Mouse (Mus musculus): ENCODE results near the gene D630045J12Rik. TPM values are rescaled to one million over a fixed set of nuclear protein-coding genes. Genes with fewer than 3 reads are reported as not detected.
A peak's percentile ranks its signal among the peaks of the same experiment; 100 is the strongest.

D630045J12Rik gene
- polyA plus RNA-seq, 1 experiment from 2014 or later, result 8.4 TPM

DNA sequence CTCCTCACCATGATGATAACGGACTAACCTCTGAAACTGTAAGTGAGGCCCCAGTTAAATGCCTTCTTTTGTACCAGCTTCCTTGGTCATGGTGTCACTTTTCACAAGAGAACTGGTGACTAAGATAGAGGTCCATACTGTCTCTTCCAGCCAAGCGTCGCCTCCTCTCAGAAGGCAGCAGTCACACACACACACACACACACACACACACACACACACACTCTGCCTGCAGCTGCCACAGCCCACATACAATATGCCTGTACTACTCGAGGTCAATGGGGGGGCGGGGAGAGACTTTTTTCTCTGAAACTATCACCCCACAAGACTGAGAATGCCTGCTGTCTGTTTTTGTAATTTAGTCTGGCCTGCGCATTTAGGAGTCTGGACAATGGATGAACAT lies 89.1 kb downstream of the D630045J12Rik start:
- H3K4me3 ChIP-seq, result no peak overlapping the region
- no peak overlapping the region for H3K27ac ChIP-seq
- peaks cover 38% of the 10 kb centered on the region for H3K4me1 ChIP-seq (replicated peaks)
- peaks cover 62% of the 10 kb centered on the region for H3K36me3 ChIP-seq
- no peaks in the 10 kb centered on the region for H3K9me3 ChIP-seq
- H3K27me3 ChIP-seq (ENCODE audit: insufficient read depth, poor library complexity, severe bottlenecking), result no peaks in the 10 kb centered on the region
- 87% methylated on average over 6 of the region's 6 CpGs for WGBS
- no peak for DNase-seq (ENCODE audit: low spot score)

DNA sequence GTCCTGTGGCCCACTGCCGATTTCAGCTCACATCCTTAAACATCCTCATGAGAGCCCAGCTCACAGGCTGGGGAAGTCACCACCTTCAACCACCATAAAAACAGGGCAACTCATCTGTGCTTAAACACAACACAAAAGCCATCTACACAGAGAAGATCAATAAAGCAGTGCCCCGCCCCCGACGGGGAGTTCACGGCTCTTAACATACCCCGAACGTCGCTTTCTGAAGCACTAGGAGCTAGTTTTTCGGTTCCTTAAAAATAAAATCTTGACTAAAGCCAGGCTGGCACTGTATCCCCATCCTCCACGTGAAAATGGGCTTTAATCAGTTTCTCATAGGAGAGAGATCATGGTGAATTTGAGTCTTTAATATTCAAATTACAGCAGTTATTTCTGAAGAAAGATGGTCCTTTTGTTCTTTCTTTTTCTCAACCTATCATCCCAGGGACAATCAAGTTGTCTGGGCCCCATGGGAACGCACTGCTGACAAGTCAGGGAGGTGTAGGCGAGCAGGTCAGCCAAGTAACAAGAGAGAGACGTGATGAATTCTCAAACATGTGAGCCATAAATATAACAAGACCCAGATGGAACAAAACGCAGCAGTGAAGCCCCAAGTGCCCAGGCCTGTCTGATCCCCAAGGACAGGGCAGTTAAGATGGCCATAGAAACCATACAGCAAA lies 90.8 kb downstream of the D630045J12Rik start:
- no peak for DNase-seq (ENCODE audit: low spot score)
- H3K9me3 ChIP-seq, result no peaks in the 10 kb centered on the region
- WGBS, result 54% methylated on average over 14 of the region's 14 CpGs
- peak overlapping the region; percentile 73 for H3K27ac ChIP-seq
- H3K36me3 ChIP-seq, result peaks cover 46% of the 10 kb centered on the region
- no peak overlapping the region for H3K4me3 ChIP-seq
- H3K4me1 ChIP-seq (replicated peaks), result peaks cover 55% of the 10 kb centered on the region
- H3K27me3 ChIP-seq (ENCODE audit: insufficient read depth, poor library complexity, severe bottlenecking), result no peaks in the 10 kb centered on the region

DNA sequence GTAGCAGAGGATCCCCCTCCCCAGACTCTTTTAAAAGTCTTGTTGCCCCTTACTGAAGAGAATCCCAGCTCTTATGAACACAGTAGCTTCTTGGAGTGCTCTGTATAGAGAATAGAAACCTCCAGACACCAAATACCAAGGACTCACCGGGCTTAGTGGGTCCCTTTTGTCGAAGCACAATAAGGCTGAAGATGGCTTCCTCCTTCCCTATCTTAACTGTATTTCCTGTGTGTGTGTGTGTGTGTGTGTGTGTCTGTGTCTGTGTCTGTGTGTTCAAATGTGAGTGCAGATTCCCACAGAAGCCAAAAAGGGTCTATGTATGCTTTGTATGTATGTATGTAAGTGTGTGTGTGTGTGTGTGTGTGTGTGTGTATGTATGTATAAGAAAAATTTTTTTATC lies 93.3 kb downstream of the D630045J12Rik start:
- no peaks in the 10 kb centered on the region for H3K27me3 ChIP-seq (ENCODE audit: insufficient read depth, poor library complexity, severe bottlenecking)
- peaks cover 46% of the 10 kb centered on the region for H3K36me3 ChIP-seq
- DNase-seq (ENCODE audit: low spot score), result no peak
- peak overlapping the region; percentile 76; the same call in 1 of the 2 replicates for H3K27ac ChIP-seq
- no peak overlapping the region for H3K4me3 ChIP-seq
- WGBS, result 86% methylated on average over 2 of the region's 2 CpGs
- H3K9me3 ChIP-seq, result no peaks in the 10 kb centered on the region
- H3K4me1 ChIP-seq (replicated peaks), result peaks cover 59% of the 10 kb centered on the region

DNA sequence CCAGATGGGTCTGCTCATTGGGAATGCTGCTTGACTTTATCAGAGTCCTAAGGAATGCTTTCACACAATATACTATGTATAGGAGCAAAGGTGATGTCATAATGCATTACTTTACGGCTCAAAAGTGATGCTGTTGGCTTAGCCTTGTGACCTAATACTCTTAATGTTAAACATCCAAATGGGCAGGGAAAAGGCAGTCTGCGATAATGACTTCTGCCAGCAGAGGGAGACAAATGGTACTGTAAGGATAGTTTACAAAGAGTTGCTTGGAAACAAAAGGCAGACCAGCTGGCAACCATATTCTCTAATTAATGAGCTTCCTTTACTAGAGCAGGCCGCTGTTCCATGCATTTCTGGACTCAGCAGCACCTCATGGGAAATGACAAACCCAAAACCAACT lies 93.7 kb downstream of the D630045J12Rik start:
- no peaks in the 10 kb centered on the region for H3K9me3 ChIP-seq
- WGBS, result 30% methylated on average over 3 of the region's 3 CpGs
- peaks cover 45% of the 10 kb centered on the region for H3K36me3 ChIP-seq
- no peak overlapping the region for H3K4me3 ChIP-seq
- DNase-seq (ENCODE audit: low spot score), result peak; percentile 81
- H3K27ac ChIP-seq, result peak overlapping the region; percentile 76; the same call in 1 of the 2 replicates
- peaks cover 61% of the 10 kb centered on the region for H3K4me1 ChIP-seq (replicated peaks)
- no peaks in the 10 kb centered on the region for H3K27me3 ChIP-seq (ENCODE audit: insufficient read depth, poor library complexity, severe bottlenecking)

DNA sequence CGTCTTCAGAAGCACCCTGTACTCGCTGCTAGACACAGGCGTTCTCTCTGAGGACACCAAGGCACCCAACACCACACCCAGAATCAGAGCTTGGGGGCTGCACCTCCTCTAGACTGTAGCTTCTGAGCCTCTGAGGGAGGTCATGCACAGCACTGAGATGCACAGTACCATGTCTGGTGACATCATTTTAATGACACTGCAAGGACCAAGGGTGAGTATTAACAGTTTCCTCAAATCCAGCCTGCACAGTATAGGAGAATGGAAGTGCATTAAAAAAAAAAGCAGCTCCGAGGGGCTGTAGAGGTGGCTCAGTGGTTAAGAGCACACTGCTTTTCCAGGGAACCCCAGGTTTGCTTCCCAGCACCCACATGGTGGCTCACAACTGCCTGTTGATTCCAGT lies 94.2 kb downstream of the D630045J12Rik start:
- WGBS, result 81% methylated on average over 4 of the region's 4 CpGs

DNA sequence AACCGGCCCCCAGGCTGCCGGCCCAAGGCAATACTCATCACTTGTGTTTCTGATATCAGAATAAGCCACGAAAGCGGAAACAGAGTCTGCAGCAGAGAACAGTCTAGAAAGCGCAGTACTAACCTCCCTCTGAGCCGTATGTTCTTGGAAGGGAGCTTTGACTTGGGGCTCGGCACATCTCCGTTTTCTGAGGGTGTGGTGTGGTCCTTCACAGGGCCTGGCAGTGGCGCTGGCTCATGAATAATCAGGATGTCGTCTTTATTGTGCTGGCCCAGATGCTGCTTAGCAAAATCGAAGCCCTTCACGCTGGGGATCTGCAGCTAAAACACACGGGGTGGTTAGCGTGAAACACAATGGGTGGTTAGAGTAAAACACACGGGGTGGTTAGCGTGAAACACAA lies 95.9 kb downstream of the D630045J12Rik start:
- 57% methylated on average over 16 of the region's 16 CpGs for WGBS

More for the DNA sequence above, 94.2 kb downstream of the D630045J12Rik start:
- H3K36me3 ChIP-seq, result peaks cover 45% of the 10 kb centered on the region
- no peak overlapping the region for H3K4me3 ChIP-seq
- no peak for DNase-seq (ENCODE audit: low spot score)
- peaks cover 61% of the 10 kb centered on the region for H3K4me1 ChIP-seq (replicated peaks)
- no peaks in the 10 kb centered on the region for H3K9me3 ChIP-seq
- H3K27me3 ChIP-seq (ENCODE audit: insufficient read depth, poor library complexity, severe bottlenecking), result no peaks in the 10 kb centered on the region
- H3K27ac ChIP-seq, result no peak overlapping the region

DNA sequence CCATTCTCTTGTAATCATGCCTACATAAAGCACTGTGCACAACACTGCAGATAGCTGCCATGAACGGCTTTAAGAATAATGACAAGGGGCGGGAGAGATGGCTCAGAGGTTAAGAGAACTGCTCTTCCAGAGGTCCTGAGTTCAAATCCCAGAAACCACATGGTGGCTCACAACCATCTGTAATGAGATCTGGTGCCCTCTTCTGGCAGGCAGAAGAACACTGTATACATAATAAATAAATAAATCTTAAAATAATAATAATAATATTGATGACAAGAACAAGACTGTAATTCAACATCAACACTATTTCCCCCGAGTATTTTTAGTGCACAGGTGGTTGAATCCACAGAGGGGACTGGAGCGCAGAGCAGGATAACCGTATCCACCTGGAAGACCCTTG lies 97.6 kb downstream of the D630045J12Rik start:
- DNase-seq (ENCODE audit: low spot score), result no peak
- H3K36me3 ChIP-seq, result peaks cover 53% of the 10 kb centered on the region
- H3K4me3 ChIP-seq, result no peak overlapping the region
- no peak overlapping the region for H3K27ac ChIP-seq
- 88% methylated on average over 5 of the region's 5 CpGs for WGBS
- H3K9me3 ChIP-seq, result no peaks in the 10 kb centered on the region
- no peaks in the 10 kb centered on the region for H3K27me3 ChIP-seq (ENCODE audit: insufficient read depth, poor library complexity, severe bottlenecking)
- H3K4me1 ChIP-seq (replicated peaks), result peaks cover 41% of the 10 kb centered on the region

More for the DNA sequence above, 95.9 kb downstream of the D630045J12Rik start:
- Histone ChIP-seq H3K27ac (peak overlapping the region; percentile 66), H3K4me1 (replicated peaks) (peaks cover 51% of the 10 kb centered on the region), H3K36me3 (peaks cover 47% of the 10 kb centered on the region), H3K4me3 (no peak overlapping the region), H3K27me3 (ENCODE audit: insufficient read depth, poor library complexity, severe bottlenecking) (no peaks in the 10 kb centered on the region), H3K9me3 (no peaks in the 10 kb centered on the region)
- no peak for DNase-seq (ENCODE audit: low spot score)

DNA sequence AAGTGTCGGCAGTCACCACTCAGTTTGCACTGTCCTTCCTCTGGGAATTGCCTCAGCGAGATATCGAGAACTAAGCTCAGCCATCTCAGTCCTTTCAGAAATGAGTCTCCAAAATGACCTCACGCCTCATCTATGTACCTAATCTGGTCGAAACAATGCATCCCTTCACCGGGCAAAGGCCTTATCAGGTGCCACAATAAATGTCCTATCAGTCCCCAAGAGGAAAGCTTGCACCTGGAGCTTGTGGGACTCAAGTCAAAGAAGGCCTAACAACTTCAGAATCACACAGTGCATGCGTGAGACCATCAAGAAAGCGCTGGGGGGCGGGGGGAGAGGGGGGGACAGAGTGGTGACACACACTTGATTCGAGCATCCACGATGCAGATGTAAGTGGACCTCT lies 101.5 kb downstream of the D630045J12Rik start:
- no peak for DNase-seq (ENCODE audit: low spot score)
- no peak overlapping the region for H3K27ac ChIP-seq
- no peaks in the 10 kb centered on the region for H3K27me3 ChIP-seq (ENCODE audit: insufficient read depth, poor library complexity, severe bottlenecking)
- WGBS, result 85% methylated on average over 11 of the region's 11 CpGs
- no peak overlapping the region for H3K4me3 ChIP-seq
- peaks cover 9% of the 10 kb centered on the region for H3K4me1 ChIP-seq (replicated peaks)
- H3K36me3 ChIP-seq, result peaks cover 80% of the 10 kb centered on the region
- H3K9me3 ChIP-seq, result no peaks in the 10 kb centered on the region

DNA sequence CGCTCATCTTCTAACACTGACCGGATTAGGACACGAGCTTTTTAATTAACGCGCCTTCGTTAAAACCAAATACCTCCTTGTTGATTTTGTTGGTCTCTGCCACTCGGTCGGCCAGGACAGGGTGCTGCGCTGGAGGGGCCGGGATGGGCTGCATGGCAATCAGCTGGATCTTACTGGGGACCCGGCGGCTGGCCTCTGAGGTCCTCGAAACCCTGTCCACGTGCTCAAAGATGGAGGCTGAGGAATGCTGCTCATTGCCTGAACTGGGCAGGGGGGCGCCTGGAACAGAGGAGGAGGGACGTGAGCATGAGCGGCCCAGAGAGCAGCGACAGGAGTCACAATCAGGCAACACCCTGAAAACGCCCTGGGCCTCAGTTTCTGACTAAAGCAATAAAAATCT lies 104.3 kb downstream of the D630045J12Rik start:
- no peaks in the 10 kb centered on the region for H3K27me3 ChIP-seq (ENCODE audit: insufficient read depth, poor library complexity, severe bottlenecking)
- H3K4me1 ChIP-seq (replicated peaks), result peaks cover 17% of the 10 kb centered on the region
- no peaks in the 10 kb centered on the region for H3K9me3 ChIP-seq
- no peak overlapping the region for H3K27ac ChIP-seq
- peaks cover 81% of the 10 kb centered on the region for H3K36me3 ChIP-seq
- WGBS, result 92% methylated on average over 19 of the region's 19 CpGs
- H3K4me3 ChIP-seq, result no peak overlapping the region
- no peak for DNase-seq (ENCODE audit: low spot score)

DNA sequence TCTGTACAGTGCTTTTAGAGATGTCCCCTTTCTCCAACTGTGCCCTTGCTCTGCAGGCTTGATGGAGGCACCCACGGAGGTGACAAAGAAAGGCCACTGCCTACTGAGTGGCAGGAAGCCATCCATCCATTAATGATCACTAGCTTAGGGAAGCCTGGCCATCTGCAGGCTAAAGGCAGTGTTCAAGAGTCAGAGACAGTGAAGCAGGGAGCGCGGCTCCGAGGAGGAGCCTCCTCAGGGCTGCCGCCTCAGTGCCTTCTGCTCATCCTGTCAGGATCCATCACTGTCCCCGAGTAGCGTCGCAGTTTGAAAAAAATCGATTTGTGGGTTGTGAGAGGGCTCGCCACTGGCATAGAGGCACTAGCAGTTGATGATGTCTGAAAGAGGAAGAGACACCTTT lies 105.2 kb downstream of the D630045J12Rik start:
- H3K27ac ChIP-seq, result no peak overlapping the region
- peaks cover 81% of the 10 kb centered on the region for H3K36me3 ChIP-seq
- DNase-seq (ENCODE audit: low spot score), result no peak
- H3K4me3 ChIP-seq, result no peak overlapping the region
- H3K27me3 ChIP-seq (ENCODE audit: insufficient read depth, poor library complexity, severe bottlenecking), result no peaks in the 10 kb centered on the region
- 90% methylated on average over 10 of the region's 10 CpGs for WGBS
- H3K9me3 ChIP-seq, result no peaks in the 10 kb centered on the region
- peaks cover 17% of the 10 kb centered on the region for H3K4me1 ChIP-seq (replicated peaks)

DNA sequence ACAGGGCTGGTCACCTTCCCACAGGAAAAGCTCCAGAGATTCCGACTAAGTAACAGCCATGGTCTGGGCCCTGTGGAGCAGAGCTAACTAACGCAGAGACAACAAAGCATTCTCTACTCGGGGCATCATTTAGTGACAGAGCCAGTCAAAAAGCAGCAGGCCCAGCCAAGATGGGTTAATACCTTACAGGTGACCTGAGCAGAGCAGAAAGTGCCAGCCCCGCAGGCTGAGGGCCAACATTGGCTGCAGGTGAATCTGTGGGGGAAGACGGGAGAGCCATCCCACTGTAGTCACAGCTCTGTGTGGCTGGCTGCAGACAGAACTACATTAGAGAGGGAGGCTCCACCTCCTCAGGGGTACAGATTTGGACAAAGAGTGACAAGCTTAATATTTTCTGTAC lies 106.5 kb downstream of the D630045J12Rik start:
- no peak for DNase-seq (ENCODE audit: low spot score)
- Histone ChIP-seq H3K27ac (peak overlapping the region; percentile 16; the same call in 1 of the 2 replicates), H3K36me3 (peaks cover 83% of the 10 kb centered on the region), H3K4me1 (replicated peaks) (peaks cover 17% of the 10 kb centered on the region), H3K4me3 (no peak overlapping the region), H3K27me3 (ENCODE audit: insufficient read depth, poor library complexity, severe bottlenecking) (no peaks in the 10 kb centered on the region), H3K9me3 (no peaks in the 10 kb centered on the region)
- 74% methylated on average over 5 of the region's 5 CpGs for WGBS

DNA sequence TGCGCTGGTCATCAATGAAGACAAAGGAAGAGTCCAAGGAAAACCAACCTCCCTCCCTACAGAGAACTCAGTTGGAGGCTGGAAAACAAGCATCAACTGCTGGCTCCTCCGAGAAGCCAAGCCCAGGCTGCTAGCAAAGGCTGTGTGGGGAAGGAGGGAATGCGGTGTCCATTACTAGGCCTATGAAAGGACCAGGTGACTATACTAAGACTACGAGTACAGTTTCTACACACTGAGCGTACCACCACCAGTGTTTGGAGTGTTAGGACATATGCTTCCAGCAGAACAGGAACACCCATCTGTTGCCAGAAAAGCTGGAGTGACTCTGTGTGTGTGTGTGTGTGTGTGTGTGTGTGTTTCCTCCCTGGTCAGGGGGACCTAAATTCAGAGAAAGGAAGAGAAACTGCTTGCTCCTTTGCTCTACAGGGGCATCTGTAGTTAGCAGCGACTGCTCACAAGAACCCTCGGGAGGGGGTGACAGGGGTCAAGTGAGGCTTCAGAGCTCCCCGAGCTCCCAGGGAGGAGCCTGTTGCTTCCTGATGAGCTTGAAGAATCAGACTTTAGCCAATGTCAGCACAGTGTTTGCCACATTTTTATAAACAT lies 108.2 kb downstream of the D630045J12Rik start:
- no peak for DNase-seq (ENCODE audit: low spot score)
- H3K4me3 ChIP-seq, result no peak overlapping the region
- H3K27ac ChIP-seq, result 0 out of 2 replicates have a peak overlapping the region, but pooled peaks have one; percentile 35
- 60% methylated on average over 8 of the region's 8 CpGs for WGBS
- H3K36me3 ChIP-seq, result peaks cover 90% of the 10 kb centered on the region
- H3K9me3 ChIP-seq, result no peaks in the 10 kb centered on the region
- peaks cover 17% of the 10 kb centered on the region for H3K4me1 ChIP-seq (replicated peaks)
- no peaks in the 10 kb centered on the region for H3K27me3 ChIP-seq (ENCODE audit: insufficient read depth, poor library complexity, severe bottlenecking)

DNA sequence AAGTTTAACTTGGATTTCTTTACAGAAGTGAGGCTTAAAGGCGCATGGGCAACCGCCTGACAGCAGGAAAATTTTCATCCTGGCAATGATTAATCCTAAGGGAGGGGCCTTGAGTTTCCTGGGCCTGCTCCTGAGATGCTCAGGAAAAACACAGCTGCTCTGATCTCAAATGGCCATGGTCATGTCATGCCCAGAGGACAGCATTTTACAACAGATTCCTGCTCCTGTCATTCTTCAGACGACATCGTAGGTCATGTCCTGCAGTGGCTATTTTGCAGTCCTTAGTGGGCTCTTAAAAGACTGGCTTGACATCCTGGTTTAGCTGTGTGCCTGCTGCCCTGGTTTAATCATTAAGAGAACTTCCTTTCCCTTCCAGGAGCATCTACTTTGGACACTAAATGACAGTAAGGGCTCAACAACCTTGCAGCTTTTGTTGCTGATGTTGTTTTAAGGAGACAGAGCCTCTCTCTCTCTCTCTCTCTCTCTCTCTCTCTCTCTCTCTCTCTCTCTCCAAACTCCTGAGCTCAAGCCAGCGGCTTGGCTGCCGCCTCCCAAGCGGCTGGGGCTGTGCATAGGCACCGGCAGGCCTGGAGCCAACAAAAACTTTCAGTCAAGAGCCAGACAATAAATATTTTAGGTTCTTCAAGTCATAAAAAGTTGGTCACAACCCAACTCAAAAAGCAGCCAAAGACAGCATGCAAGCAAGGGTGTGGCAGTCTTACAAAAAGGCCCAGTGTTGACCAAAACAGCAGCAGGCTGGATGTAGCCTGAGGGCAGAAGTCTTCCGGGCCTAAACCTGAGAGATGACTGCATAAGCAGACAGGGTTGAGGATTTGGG lies 109.4 kb downstream of the D630045J12Rik start:
- Histone ChIP-seq H3K27me3 (ENCODE audit: insufficient read depth, poor library complexity, severe bottlenecking) (no peaks in the 10 kb centered on the region), H3K9me3 (no peaks in the 10 kb centered on the region), H3K27ac (no peak overlapping the region), H3K4me1 (replicated peaks) (peaks cover 17% of the 10 kb centered on the region), H3K36me3 (peaks cover 91% of the 10 kb centered on the region), H3K4me3 (no peak overlapping the region)
- WGBS, result 72% methylated on average over 9 of the region's 9 CpGs
- no peak for DNase-seq (ENCODE audit: low spot score)
